Mouse (Mus musculus) spleen, postnatal 14 days (tissue): ENCODE results near the gene Adra1b.

Source experiments
- DNase-seq, 2 experiments: peaks; one replicate each; pipeline ENCODE4 v3.0.0; 2021 to 2022; ENCODE audit warnings: low spot score in 2 of 2

The Adra1b gene

DNA sequence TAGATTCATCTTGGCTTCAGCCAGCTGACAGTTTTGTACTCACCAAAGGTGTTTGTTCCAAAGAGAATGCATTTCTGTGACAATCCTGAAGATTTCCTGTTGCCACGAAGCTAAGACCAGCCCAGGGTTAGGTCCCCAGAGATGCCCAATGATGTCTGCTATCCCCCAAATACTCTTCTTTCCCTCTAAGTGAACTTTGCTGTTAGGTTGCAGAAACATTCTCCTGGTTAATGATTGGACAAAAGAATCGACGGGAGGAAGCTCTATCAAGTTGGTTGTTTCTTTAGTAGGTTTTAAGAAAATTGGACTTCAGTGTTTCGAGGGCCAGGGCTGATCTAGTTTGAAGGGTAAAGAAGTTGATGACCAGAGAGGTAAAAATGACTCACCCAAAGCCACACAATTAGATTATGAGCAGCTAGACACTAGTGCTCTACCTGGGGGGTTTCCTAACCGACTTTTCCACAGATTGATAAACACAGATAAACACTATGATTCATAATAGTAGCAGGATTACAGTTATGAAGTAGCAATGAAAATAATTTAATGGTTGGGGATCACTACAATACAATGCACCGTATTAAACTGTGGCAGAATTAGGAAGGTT is at the start of gene Adra1b:
TSS of gene Adra1b (minus strand) at position 160 of the 604 bp plus-strand sequence.
- no peak for DNase-seq

DNA sequence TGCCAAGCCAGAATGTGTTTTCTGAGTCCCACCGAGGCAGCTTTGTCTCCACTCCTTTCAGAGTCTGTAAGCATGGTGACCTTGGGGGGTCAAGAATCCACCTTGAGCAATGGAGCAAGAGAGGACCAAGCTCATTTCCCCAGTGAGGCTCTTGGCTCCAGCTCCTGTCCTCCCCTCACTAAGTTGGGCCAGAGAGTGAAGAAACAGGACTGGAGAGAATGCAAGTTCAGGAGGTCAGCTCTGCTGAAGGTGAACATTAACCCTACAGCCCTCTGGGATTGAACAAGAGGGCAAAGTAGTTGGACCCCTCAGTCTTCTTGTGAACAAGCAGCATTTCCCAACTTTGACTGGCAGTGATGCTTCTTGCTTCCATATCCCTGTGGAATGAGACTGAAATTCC is 49.3 kb upstream of the Adra1b start:
- no peak for DNase-seq

DNA sequence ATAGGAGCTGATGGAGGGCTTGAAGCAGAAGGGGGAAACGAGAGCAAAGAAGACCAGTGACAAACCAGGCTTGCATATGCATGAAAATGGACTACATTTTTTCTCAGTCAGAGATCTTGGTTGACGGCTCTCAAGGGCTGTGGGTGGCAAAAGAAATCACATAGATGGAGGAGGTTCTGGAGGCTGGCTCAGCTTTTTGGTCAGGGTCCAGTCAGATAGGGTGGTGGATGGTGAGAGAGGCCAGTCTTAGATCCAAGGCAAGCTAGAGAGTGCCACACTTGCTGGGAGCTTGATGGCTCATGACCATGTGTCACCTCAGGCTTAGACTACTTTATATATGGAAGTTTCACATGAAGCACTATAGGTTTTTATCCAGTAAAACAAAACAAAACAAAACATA is 42.8 kb upstream of the Adra1b start:
- DNase-seq, result no peak

DNA sequence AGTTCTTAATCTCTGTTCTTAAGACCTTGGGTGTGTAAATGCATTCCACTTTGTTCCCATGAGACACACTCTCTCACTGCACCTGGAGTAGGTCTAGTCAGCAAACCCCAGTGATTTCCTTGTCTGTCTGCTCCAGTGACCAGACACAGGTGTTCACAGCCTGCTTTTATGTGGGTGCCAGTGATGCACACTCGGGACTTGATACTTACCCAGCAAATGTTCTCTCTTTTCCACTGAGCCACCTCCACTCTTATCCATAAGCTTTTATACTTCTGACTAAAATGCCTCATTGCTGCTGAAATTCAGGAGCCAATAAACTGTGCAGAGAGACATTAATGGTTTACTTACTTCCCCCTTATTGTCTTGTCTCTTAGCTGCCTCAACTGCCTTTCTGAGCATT is 42.2 kb upstream of the Adra1b start:
- no peak for DNase-seq

DNA sequence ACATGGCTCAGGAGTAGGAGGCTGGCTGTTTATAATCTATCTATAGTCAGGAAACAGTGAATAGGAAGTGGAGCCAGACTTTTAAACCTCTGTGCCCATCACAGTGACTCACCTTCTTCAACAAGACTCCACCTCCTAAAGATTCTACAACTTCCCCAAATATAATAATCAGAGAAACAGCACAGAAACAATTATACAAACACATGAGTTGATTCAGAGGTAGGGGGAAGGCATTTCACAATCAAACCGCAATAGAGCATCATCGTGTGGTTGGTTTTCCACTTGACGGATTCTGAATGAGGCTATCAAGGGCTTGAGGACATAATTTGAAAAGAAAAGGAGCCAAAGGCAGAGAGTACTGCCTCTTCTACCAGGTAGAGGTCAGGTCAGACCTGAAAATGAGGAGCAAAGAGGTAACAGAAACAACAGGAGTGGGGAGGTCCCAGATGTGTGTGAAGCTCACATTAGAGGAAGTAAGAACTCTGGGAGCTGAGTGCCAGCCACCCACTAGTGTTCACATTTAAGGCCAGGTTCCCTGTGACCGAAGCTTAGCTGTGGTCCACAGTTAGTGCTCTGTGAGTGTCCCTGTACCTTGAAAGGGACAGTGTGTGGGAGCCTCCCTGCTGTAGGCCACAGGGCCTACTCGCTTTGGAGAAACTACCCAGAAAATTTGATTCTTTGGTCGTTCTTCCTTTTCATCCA is 39.6 kb upstream of the Adra1b start:
- no peak for DNase-seq

DNA sequence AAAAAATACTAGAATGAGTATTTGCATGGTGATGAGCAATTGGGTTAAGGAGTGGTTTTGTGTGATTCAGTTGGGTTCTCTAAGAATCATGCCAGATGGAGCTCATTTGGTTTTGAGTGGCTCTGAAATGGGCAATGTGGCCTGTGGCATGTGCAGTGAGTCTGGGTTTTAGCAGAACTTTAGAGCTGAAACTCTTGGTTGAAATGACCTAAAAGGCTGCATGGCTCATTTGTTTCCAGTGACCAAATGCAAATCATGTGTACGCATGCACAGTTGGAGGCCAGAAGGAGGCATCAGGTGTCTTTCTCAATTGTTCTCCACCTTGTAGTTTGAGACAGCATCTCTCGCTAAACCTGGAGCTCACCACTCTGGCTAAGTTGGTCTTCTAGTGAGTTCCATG is 35.0 kb upstream of the Adra1b start:
- DNase-seq, result no peak

DNA sequence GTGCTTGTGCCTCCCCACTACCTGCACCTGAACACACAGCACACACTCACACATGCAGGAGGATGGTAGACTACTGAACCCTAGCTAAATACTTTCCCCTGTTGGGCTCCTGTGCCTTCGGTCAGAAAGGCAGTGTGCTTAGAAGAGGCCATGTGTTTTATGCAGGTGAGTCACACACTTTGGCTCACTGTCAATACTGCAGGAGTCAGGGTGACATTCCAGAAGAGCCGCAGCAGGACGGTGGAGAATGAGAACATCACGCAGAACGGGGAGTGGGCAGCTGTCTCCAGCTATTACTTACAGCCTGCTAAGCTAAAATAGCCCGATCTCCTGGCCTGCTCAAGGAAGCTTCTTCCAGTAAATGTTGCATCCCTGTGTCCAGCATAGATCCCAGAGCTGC is 32.5 kb upstream of the Adra1b start:
- DNase-seq, result no peak

DNA sequence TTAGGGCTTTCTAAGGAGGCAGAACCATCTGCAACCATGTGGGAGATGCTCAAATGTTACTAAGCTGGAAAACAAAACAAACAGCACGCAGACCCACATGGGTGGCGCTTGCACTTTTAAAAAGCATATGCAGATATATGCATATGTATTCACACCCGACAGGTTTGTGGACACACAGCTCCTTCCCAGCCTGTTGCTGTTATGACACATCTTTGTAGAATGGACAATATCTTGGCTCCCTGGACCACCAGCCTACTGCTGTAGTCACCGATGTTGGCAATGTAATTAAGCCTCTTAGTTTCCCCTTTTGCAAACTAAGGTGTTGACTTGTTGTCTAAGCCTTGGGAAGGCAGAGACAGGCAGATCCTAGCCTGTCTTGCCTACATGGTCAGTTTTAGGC is 32.0 kb upstream of the Adra1b start:
- no peak for DNase-seq

DNA sequence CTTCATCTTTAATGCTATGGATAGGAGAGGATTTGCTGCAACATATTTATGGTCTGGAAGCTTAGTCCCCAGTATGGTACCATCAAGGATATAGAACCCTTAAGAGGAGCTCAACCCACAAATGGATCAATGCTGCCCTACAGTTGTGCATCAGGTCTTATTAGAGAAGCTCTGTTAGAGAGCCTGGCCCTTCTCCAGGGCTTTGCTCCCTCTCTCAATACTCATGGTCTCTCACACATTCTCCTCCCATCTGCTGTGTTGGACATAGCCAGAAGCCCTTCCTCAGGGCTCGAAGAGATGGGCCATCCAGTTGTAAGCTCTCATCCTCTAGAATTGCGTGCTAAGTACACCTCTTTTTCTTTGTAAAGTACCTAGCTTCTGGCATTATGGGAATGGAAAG is 29.2 kb upstream of the Adra1b start:
- no peak for DNase-seq

DNA sequence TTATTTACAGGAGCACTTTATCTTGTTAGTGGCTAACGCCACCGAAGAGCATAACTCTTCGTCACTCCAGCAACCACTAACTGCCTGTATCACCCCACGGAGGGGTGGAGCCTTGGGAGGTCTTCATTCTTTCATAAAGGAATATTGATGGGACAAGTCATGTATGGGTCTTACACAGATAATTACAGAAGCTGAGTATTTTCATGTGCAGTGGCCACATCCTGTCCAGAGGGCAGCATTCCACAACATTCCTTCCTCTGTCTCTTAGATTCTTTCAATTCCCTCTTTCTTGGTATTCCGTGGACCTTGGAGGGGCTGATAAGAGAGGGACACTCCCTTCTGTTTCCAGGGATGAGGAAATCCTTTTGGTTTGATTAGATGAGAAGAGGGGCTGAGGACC is 28.7 kb upstream of the Adra1b start:
- DNase-seq, result no peak

DNA sequence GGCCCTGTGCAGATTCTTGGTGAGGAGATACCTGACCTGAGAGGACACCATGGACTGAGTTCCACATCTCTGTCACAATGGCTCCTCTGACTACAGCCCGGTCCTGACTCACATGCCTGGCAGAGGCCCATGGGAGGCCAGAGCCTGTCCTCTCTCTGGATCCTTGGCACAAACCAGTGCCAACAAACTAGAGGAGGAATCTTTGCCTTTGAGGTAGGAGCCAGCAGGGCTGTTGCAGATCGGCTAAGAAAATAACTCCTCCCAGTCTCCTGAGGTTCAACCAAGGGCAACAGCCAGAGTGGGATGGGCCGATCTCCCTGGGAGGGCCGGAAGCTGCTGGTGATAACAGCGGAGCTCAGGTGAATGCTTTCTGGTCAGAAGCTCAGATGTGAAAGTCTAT is 28.2 kb upstream of the Adra1b start:
- no peak for DNase-seq

DNA sequence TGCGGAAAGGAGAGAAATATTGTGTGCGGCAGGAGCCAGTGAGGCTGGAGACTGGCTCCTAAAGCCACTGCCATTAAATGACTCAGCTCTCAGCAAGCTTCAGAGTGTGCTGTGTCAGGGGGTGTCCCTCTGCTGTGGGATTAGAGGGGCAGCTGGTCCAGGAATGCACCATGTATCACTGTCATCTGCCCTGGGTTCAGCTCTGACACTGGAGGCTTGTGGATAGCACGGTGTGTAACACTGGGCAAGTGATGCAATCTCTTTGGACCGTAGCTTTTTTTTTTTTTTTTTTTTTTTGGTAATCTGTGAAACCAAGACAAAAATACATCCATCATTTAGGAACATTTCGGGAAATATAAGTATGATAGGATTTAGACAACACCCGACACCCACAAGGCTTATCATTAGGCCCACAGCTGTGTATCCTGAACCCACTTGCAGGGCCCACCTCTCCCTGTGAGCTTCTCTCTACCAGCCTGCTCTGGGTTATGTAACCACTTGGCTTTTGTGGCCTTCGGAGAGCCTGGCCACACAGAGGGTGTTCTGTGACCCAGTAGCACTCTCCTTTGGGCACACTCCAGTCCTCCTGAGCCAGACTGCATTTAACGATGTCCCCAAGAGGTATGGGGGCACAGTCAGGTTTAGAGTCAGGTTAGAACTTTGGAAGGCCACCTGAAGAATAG is 26.3 kb upstream of the Adra1b start:
- DNase-seq, result no peak

DNA sequence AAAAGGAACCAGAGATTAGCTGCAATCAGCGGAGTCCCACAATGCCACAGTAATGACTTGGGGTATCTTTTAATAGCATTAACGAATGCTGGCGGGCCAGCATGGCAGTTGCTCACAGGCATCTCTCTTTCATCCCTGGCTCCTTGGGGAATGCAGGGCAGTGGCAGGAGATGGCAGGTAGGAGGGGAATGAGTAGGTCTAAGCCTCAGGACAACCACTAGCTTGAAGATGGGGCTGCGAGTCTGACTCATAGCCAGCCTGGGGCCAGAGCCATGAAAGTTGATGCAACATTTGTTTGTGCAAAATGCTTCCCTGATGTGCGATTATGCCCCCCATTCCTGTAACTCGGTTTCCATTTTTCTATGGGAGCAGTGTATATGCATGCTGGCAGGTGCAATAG is 25.2 kb upstream of the Adra1b start:
- DNase-seq, result no peak

DNA sequence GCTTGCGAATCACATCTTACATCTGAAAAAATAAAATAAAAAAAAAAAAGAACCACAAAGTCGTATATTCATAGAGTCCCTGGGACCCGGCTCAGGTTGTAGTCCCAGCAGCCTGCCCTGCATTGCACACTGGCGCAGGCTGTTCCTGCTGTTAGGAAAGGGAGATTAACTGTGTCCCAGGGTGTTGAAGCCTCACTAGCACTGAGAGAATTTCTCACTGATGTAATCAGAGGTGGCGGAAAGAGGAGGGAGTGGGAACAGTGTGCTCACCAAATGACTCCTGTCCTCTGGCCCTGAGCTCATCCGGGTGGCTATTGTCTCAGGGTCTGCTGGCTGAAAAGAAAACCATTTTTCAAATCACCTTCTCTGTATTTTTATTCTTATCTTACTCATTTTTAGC is 24.6 kb upstream of the Adra1b start:
- DNase-seq, result no peak

DNA sequence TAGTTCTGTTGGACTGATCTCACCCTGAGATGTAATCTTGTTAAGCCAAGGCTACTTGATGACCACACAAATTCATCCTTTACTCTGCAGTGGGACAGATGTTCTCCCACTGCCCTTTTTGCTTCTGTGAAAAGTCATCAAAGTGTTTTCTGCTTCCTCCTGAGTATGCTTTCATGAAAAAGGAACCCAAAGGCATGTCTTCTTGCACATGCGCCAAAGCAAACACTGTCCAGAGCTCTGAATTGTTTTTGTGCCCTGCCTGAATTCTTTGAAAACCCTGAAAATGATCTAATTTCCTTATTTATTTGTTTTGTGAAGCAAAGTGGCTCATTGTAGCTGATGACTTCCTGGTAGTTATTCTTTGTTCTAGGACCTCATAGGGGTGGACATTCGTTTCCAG is 20.7 kb upstream of the Adra1b start:
- no peak for DNase-seq

DNA sequence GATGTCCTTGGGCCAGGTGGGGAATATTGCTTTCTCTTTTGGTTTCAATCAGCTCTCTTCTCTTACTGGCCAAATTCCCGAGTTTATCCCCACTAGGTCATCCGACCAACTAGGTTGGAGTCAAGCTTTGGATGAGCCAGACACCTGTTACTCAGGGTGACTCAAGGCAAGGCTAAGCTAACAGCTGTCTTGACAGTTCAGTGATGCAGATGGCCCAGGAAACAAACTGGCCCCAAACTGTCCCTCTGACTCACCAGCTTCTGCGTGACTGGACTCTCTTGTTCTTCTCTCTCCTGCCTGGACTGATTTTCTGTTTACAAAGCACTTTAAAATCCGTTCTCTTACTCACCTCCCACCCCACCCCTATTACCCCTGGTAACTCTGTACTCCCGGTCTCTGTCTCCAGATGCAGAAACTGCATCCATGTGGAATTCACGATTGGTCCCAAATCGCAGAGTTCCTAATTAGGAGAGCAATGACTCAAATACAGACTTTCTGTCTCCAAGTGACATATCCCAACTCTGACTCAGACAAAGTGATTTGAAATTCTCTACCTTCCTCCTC is 18.6 kb upstream of the Adra1b start:
- DNase-seq, result no peak

DNA sequence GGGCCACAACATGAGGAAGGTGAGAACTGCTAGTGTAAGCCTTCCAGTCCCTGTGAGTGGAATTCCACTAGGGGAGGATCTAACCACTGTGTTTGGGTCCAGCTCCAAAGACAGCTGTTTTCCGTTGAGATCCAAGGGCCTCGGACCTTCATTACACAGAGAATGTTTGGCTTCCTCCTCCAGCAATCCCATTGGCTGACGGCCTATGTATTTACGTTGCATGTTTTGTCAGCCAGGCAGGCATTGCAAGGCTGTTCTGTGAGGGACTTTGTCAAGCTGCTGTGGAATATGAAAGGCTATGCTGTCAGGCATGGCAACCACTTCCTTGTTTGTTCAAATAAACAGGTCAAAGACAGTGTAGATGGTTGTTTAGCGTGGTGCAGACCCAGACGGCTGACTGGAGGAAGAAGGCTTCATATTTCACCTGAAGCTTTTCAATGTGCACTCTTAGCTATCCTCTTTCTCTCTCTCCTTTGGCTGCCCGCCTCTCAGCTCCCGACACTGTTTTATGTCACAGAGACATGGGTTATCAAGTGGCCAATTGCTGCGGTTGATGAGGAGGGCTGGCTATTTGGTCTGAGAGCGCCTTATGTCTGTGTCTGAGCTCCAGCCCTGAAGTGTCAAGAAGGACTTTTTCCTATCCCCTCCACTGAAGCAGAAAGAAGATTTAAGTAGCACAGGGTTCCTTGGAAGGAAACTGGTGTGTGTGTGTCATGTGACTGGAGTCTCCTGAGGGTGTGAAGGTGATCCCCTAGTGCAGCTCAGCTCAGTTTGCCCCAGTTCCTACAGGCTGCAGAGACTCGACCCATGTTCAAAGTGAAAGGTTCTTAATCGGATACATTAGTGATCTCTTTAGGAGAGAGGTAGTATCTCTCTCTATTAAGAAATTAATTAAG is 13.8 kb upstream of the Adra1b start:
- DNase-seq, result no peak

DNA sequence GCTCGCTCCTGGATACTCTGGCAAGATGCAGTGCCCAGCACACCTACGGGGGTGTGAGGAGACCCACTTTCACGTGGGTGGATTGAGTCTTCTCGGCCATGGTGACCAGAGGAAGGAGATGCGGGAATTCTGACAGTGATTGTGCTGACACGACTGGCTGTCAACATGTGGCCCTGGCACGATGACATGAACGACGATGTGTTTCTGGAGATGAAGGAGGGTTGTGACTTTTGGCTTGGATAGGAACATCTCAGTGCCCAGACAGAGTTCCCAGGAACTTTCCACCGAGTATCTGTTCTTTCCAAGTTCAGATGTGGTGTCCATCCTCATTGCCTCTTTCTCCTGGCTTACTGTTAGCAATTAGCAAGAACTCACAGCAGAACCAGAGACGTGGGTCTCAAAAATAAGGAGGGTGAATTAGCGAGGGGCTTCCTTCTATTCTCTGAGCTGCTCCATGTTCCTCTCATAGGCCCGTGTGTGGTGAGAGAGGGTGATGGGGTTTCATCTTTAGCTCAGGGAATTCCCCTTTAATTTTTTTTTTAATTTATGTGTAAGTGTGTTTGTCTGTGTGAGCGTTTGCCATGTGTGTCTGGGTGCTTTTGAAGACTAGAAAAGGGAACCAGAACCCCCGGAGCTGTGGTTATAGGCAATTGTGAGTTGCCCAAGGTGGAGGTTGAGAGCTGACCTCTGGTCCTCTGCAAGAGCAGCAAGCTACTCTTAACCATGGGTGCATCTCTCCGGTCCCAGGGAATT is 11.3 kb upstream of the Adra1b start:
- no peak for DNase-seq

DNA sequence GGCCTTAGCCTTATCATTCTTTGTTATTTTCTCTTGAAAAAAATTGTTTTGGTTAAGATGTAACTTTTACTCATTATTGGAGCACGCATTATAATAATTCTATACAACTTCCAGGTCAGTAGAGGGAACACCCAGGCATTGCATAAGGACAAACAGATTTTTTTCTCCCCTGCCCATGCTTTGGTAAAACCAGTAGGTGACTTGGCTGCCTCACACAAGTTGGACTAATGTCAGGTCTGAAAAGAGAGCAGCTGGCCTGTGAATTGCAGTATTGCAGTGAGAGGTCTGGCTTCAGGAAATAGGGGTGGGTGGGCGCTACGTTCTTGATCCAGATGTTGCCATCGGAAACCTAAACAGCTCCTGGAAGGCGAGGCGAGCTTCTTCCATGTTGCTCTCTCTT is 10.6 kb upstream of the Adra1b start:
- DNase-seq, result no peak

DNA sequence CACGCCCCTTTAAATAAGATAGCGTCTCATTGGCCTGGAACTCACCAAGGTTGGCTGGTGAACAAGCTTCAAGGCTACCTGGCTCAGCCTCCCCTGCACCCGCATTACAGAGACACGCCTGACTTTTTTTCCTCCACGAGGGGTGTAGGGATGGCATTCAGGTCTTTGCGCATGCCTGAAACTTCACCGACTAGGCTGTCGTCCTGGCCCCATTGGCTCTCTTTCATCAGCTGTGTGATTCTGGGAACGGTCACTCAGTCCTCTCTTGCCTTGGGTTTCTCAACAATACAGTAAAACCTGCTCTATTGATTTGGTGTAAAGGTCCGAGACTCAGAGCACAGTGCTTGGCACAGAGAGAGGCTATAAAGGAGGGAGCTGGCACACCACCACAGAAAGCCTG is 2.3 kb upstream of the Adra1b start:
- no peak for DNase-seq

DNA sequence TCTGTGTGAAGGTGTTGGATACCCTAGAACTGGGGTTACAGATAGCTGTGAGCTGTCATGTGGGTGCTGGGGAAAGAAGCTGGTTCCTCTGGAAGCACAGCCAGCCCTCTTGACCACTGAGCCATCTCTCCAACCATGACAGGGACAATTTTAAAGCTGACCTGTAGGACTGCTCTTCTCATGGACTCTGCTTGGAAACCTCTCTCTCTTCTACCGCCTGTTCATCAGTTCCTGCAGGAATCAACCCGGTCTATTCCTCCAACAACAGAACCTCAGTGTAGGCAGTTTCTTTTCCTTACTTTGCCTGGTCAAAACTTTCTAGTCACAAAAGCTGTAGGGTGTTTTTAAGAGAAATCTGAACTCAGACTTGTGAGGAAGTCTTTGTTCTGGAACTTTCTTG is 1.3 kb downstream of the Adra1b start:
- DNase-seq, result no peak
